Mouse (Mus musculus): Measurements from ENCODE around the gene Ggct.

The Ggct gene

DNA sequence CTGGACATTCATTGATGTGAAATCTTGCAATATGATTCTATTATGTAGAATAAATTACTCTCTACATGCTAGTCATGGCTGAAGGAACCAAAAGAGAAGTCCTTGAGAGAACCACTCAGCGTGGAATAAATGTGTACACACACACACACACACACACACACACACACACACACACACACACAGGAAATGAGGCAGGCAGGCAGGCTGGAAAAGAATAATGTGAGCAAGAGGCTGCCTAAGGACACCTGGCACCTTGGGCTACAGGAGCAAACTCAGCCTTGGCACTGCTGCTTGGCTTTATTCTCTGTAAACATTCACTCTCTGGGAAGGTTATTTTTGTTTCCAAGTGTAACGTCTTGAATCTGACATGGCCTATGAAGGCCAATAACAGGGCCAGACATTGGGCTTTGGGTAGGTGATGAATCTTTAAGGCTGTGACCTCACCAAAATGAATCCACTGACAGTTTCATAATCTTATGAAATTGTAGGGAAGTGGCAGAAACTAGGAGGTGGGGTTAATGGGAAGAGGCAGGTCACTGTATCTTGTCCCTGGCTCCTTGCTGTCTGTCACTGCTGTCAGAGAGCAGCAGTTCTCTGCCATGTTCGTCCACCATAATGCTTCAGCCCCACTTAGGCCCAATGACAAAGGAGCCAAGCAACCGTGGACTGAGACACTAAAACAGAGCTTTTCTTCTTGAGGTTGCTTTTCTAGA lies 46.4 kb downstream of the Ggct start:
- DNase-seq: no peak

DNA sequence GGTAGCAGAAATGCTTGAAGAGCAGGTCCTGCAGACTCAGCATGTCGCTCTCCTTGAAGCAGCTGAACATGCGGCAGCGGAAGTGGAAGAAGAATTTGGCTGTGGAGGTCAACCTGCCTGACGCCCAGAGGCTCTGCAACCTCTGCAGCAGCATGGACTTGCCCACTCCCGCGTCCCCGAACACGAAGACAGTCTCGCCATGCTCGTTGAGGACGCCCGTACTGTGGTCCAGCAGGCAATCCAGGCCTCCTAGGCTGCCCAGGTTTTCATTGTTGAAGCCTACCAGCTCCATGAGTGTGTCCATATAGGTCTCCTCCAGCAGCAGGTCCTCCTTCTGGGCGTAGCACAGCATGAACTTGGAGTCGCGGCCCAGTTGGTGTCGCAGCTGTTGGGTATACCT lies 48.2 kb downstream of the Ggct start:
- DNase-seq: no peak

GRCm38 (mm10) chr6:54943753-54944152 lies 49.0 kb downstream of the Ggct start:
- no peak for DNase-seq

- DNase-seq: no peak
Measured at GRCm38 (mm10) chr6:54943292-54943691, 49.5 kb downstream of the Ggct start.

GRCm38 (mm10) chr6:54941149-54941548 lies 51.6 kb downstream of the Ggct start:
- DNase-seq: no peak

DNA sequence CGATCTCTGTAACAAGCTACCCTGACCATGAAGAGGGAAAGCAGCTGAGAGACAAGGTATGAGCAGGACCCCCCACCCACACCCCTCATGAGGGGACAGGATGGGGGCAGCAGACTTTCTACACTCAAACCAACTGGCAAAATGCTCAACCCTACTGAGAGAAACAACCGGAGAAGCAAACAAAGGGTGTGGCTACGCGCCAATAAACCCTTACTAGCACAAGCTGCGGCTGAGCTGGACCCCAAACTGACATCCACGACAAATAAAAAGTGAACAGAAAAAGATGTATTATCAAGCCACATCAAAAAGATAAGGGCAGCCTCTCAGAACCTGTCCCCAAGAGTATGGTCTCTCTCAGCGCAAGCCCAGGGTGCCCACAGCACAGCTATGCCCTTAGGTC lies 52.6 kb downstream of the Ggct start:
- DNase-seq: no peak

DNA sequence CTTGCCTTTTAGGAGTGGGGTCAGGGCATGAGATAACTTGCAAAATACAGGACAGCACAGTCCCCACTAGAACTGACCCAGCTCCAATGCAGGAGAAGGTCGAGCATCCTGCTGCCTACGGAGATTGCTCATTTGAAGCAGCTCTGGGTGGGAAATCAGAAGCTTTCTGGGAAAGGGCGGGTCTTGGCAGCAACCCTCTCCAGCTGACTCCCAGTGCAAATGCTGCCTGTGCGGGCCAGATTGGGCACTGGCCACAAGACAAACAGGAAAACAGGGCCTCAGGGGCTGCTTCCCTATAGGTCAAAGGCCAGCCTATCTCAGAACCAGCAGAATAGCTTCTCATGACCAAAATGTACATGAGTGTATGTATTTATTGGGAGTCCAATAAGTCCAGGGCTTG lies 53.1 kb downstream of the Ggct start:
- DNase-seq: no peak

GRCm38 (mm10) chr6:54936496-54936895 lies 56.3 kb downstream of the Ggct start:
- DNase-seq: no peak

DNA sequence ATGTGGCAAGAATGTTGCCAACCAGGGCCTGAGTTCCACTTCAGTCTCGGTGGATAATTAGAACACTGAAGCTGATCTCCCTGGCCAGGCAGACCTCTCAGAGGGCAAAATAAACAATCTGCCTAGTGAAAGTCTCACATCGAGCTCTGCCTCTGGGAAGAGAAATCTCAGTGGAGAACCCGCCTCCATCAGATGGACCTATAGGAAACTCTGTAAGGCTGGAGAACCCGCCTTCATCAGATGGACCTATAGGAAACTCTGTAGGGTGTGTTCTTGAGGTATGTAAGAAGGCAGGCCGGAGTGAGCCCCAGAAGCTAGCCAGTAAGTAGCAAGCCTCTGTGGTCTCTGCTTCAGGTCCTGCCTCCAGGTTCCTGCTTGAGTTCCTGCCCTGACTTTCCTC lies 57.8 kb downstream of the Ggct start:
- no peak for DNase-seq

DNA sequence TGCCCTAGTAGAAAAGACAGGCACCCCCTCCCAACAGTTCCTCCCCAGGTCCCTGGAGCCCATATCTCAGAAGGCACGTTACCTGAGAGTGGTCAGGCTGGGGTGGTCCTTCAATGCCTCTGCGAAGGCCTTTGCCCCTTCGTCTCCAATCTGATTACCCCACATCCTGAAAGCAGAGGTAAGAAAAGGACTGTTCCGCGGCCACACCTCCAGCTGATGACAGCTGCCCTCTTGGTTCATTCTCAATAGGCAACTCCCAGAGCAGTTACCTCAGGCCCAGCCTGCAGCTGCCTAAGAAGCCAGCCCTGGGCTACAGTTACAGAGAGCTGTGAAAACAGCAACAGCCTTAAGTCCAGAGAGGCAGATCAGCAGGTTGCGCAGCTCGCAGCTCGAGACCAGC lies 58.4 kb downstream of the Ggct start:
- no peak for DNase-seq

GRCm38 (mm10) chr6:54933866-54934265 lies 58.9 kb downstream of the Ggct start:
- no peak for DNase-seq

- DNase-seq: no peak
Measured at GRCm38 (mm10) chr6:54933216-54933615, 59.5 kb downstream of the Ggct start.
